Comparison of ENCODE assay signal across 22 mouse cellular contexts in the genomic region with DNA sequence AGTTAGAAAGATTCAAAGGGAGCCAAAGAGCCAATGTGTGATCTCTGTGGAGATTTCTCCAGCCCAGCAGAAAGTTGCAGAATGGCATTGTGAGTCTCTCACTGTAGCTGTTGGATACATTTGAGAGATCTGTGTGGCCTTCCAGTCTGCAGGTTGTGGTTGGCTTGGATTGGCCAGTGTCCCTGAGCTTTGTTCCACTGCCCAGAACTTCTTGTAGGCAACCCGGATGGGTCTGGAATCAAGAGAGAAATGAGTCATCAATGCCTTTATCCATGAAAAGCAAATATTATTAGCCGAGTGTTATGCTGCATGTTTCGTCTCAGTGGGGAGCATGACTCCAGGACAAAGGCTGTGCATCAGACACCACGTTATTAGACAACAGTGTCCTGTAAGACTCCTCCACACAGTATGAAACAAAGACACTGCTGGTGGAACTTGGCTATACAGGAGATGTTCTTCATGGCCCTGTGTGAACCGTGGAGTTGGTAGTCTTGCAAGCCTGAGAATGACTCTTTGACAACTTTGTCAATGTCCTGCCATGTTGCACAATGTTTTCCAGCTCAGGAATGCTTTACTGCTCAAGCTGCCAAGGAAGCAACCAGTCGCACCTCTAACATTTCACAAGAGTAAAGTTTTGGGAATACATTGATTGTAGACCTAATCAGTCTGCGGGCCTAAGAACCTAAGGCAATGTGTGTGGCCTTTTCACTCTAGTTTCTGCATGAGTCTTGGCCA.
DNase-seq lines count a peak whose midpoint lies in the region; TF ChIP-seq lines count a peak whose summit lies in the region.
"Had no signal": no experiment of that assay in that cellular context is flagged by ENCODE, and none has a peak within 500 bp of the region (broad histone marks: within the 10 kb centered on the region; RNA-seq: fewer than 3 reads in every experiment).

No protein-coding gene starts in this region.

- peaks cover 14% of the 10 kb centered on the region; the same call in 1 of the 2 replicates for H3K4me1 ChIP-seq in cerebellum, adult 2 months (ENCODE audit: control insufficient read depth, insufficient read depth, low read length)
- H3K4me1 ChIP-seq: hindbrain, embryonic 12.5 days; intestine, embryonic 15.5 days; limb, embryonic 12.5 days; midbrain, embryonic 12.5 days; neural tube, embryonic 13.5 days had no signal

- H3K27ac ChIP-seq in cerebellum, adult 2 months (ENCODE audit: insufficient read depth, low read length): no peak overlapping the region
- H3K27ac ChIP-seq: hindbrain, embryonic 12.5 days; hindbrain, postnatal 0 days; intestine, embryonic 15.5 days; layer of hippocampus, adult 2 months; limb, embryonic 12.5 days; midbrain, embryonic 12.5 days; neural tube, embryonic 13.5 days had no signal

- peak; percentile 35 for DNase-seq in cerebellum, adult 11 months
- no peak for DNase-seq in cerebellum, postnatal 4 days (ENCODE audit: low spot score in 2 of 2)
- DNase-seq in Muller cell, postnatal 12 days (ENCODE audit: inconsistent ontology term): peak; percentile 89
- DNase-seq in cerebellum, adult 2 months: peak; percentile 60 to 85
- peak; percentile 45 to 62 for DNase-seq in cerebellum, postnatal 25 days
- no peak for DNase-seq in embryo, embryonic 10 days (ENCODE audit: low spot score)
- no peak for DNase-seq in embryo, embryonic 10.5 days (ENCODE audit: low spot score)
- DNase-seq: forebrain, postnatal 0 days; heart, postnatal 36 days; kidney, adult 2 months; kidney, postnatal 36 days; lung, postnatal 36 days; thymus, postnatal 4 days had no signal

- no peak for TF ChIP-seq CTCF in cerebellum, adult 2 months (IDR thresholded peaks at IDR 0.05; ENCODE audit: borderline replicate concordance, insufficient read depth, low read depth, low read length)

- WGBS in cerebellum, adult 2 months: 46% methylated on average over 7 of the region's 7 CpGs

- H3K4me3 ChIP-seq in cerebellum, adult 2 months (replicated peaks; ENCODE audit: insufficient read depth, low read depth, low read length): no peak overlapping the region
- H3K4me3 ChIP-seq: erythroblast, embryonic 14.5 days; hindbrain, embryonic 12.5 days; intestine, embryonic 15.5 days; layer of hippocampus, adult 2 months; limb, embryonic 12.5 days; midbrain, embryonic 12.5 days; neural tube, embryonic 13.5 days had no signal

- no peaks in the 10 kb centered on the region for H3K27me3 ChIP-seq in cerebellum, adult 2 months (ENCODE audit: control insufficient read depth, insufficient read depth, low read length)
- H3K27me3 ChIP-seq: hindbrain, embryonic 12.5 days; intestine, embryonic 15.5 days; limb, embryonic 12.5 days; midbrain, embryonic 12.5 days; neural tube, embryonic 13.5 days; Patski had no signal

- TF ChIP-seq POLR2A in cerebellum, adult 2 months (IDR thresholded peaks at IDR 0.05; ENCODE audit: borderline replicate concordance, insufficient read depth, low read length): no peak

Comparison
In these comparisons a context has a peak if more than half of its experiments do, and no peak if none do; other contexts are left out.
1. DNase-seq: peak in cerebellum, adult 11 months (single experiment), Muller cell, postnatal 12 days (single experiment), cerebellum, adult 2 months (2 of 2) and cerebellum, postnatal 25 days (2 of 2); none in cerebellum, postnatal 4 days (0 of 2), embryo, embryonic 10 days (single experiment) and embryo, embryonic 10.5 days (single experiment).